Mouse (Mus musculus) intestine, embryonic 15.5 days (tissue): ENCODE measurements at regions not wholly inside any gene's neighbourhood (a gene's known extent, or its start where the extent isn't known, plus 50 kb on each side); places are given as distances from the start of the nearest gene placed in this dataset.
A peak's percentile ranks its signal among the peaks of the same experiment; 100 is the strongest.

Experiments used
- ATAC-seq: fragments of 200-750 bp; cut with Nextera tagmentation; 2 replicates; pipeline ENCODE4 v1.8.0; 2017; ENCODE audit warnings: moderate TSS enrichment, moderate library complexity
- H3K27ac ChIP-seq: fragments of 300-500 bp; sonication (generic); 2 replicates; pipeline ENCODE4 v1.5.1; 2015; ENCODE audit warnings: mild to moderate bottlenecking, inconsistent platforms
- H3K27me3 ChIP-seq: fragments of 300-500 bp; sonication (generic); replicated peaks from 2 replicates; pipeline ENCODE4 v1.6.1; 2015; ENCODE audit warnings: inconsistent platforms
- H3K36me3 ChIP-seq: fragments of 300-500 bp; sonication (generic); 2 replicates; pipeline ENCODE4 v1.6.1; 2015; ENCODE audit warnings: inconsistent platforms
- H3K4me1 ChIP-seq: fragments of 300-500 bp; sonication (generic); replicated peaks from 2 replicates; pipeline ENCODE4 v1.6.1; 2015; ENCODE audit warnings: inconsistent platforms
- H3K4me2 ChIP-seq: fragments of 300-500 bp; sonication (generic); replicated peaks from 2 replicates; pipeline ENCODE4 v1.6.1; 2015; ENCODE audit warnings: mild to moderate bottlenecking, inconsistent platforms
- H3K4me3 ChIP-seq: fragments of 300-500 bp; sonication (generic); replicated peaks from 2 replicates; pipeline ENCODE4 v1.5.1; 2015; ENCODE audit warnings: inconsistent platforms
- H3K9ac ChIP-seq: fragments of 300-500 bp; sonication (generic); 2 replicates; pipeline ENCODE4 v1.6.1; 2015; ENCODE audit warnings: inconsistent platforms
- H3K9me3 ChIP-seq: fragments of 300-500 bp; sonication (generic); 2 replicates; pipeline ENCODE4 v1.6.1; 2016; ENCODE audit warnings: inconsistent platforms
- WGBS: fragments of 180-500 bp; shearing (Covaris S2); methylation state at CpG from one replicate; pipeline ENCODE4 v1.1.7; 2015; 5-methylcytosine and 5-hydroxymethylcytosine counted together

DNA sequence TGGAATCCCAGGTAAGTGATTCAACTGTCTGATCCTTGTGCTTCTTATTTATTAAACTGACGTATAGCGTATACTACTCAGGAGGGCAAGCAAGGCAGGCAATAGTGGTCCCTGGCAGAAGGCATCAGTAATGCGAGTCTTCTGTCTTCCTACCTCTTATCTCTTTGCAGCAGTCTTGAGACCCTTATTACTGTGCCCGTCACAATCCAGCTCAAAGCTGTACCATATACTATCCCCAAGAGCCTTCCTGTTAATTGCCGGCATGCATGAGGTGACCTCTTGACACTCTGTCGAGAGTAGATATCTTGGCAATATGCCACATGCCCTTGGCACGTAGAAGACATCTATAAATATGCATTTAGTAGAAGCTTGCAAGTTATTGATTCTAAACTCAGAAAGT, 126.0 kb upstream of the Hs6st1 start:
- Histone ChIP-seq H3K4me2 (no peak overlapping the region), H3K4me1 (no peaks in the 10 kb centered on the region), H3K9me3 (no peaks in the 10 kb centered on the region), H3K27me3 (no peaks in the 10 kb centered on the region), H3K4me3 (no peak overlapping the region), H3K27ac (no peak overlapping the region), H3K36me3 (no peaks in the 10 kb centered on the region), H3K9ac (no peak overlapping the region)
- ATAC-seq = no peak
- 69% methylated on average over 7 of the region's 7 CpGs for WGBS

DNA sequence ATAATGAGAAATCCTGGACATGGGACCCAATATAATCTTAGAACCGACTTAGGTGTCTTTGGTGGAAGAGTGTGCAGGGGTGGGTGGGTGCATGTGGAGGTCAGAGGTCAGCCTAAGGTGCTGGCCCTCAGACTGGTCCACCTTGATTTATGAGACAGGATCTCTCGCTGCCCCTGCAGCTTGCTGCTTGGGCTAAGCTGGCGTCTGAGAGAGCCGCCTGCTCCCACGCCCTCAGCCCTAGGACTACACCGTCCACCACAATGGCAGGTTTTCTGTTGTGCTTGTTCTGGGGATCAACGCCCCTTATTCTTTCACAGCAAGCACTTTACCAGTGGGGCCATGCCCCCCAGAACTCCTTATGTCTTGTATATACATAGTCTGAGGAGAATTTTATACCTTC, 124.4 kb upstream of the Hs6st1 start:
- H3K9me3 ChIP-seq = no peaks in the 10 kb centered on the region
- H3K27me3 ChIP-seq = no peaks in the 10 kb centered on the region
- H3K36me3 ChIP-seq = no peaks in the 10 kb centered on the region
- no peak overlapping the region for H3K4me2 ChIP-seq
- H3K9ac ChIP-seq = no peak overlapping the region
- no peak overlapping the region for H3K27ac ChIP-seq
- WGBS = 50% methylated on average over 7 of the region's 7 CpGs
- no peak overlapping the region for H3K4me3 ChIP-seq
- ATAC-seq = 0 out of 2 replicates have a peak, but pooled peaks have one; percentile 40
- H3K4me1 ChIP-seq = no peaks in the 10 kb centered on the region

DNA sequence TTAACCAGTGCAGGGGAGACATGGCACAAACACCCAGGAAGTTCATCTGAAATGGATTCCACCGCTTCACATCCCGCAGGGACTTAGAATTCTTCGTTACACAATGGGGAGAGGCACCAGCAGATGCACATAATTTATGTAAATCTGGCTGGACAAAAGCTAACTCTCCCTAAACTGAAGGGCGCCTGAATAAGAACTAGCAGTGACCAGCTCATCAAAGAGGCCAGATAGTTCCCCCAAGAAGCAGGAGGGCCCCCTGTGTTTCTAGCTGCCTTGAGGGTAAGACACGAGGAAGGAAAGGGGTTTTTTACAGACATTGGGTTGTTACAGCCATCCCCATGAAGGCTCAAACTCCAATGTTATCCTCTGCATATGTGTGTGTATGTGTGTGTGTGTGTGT, 123.8 kb upstream of the Hs6st1 start:
- Histone ChIP-seq H3K27ac (no peak overlapping the region), H3K4me1 (no peaks in the 10 kb centered on the region), H3K4me2 (no peak overlapping the region), H3K27me3 (no peaks in the 10 kb centered on the region), H3K9me3 (no peaks in the 10 kb centered on the region), H3K4me3 (no peak overlapping the region), H3K36me3 (no peaks in the 10 kb centered on the region), H3K9ac (no peak overlapping the region)
- no peak for ATAC-seq
- 72% methylated on average over 5 of the region's 5 CpGs for WGBS

DNA sequence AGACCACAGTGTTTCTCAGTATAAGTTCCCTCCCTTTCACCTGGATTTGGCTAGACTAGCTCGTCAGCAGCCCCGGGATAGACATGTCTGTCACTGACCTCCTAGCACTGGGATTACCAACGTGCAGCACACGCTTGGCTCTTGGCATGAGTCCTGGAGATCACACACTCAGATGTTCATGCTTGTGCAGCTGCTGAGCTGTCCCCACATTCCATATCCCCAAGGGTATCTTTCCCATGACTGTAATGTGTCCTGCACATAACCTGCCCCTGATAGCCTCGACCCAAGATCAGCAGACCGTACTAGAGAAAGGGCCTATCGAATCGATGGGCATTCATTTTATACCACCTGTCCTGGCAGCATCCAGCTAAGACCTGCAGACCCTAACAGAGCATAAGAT, 123.4 kb upstream of the Hs6st1 start:
- H3K4me3 ChIP-seq = no peak overlapping the region
- ATAC-seq = no peak
- H3K9ac ChIP-seq = no peak overlapping the region
- H3K4me2 ChIP-seq = no peak overlapping the region
- H3K27me3 ChIP-seq = no peaks in the 10 kb centered on the region
- no peaks in the 10 kb centered on the region for H3K9me3 ChIP-seq
- WGBS = 82% methylated on average over 8 of the region's 8 CpGs
- H3K27ac ChIP-seq = no peak overlapping the region
- H3K36me3 ChIP-seq = no peaks in the 10 kb centered on the region
- H3K4me1 ChIP-seq = no peaks in the 10 kb centered on the region

DNA sequence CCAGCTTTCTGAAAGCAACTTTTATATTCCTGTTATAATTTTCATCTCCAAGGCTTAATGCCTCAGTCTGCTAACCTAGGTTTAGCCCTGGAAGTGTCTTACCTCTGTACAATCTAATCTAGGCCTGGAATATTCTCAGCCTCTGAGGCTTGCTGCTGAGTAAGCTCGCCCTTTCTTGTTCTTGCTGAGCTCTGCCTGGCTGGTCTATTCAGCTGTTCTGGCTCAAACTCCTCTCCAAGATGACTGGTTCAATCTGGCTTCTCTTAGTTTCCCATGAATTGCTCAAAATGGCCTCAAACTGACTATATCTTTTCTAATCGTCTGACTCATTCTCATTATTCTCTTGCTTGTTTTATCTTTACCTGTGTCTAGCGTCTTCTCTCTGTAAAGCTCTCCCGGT, 122.6 kb upstream of the Hs6st1 start:
- no peak overlapping the region for H3K9ac ChIP-seq
- 84% methylated on average over 4 of the region's 4 CpGs for WGBS
- no peak overlapping the region for H3K4me3 ChIP-seq
- H3K27ac ChIP-seq = no peak overlapping the region
- ATAC-seq = no peak
- H3K9me3 ChIP-seq = no peaks in the 10 kb centered on the region
- no peak overlapping the region for H3K4me2 ChIP-seq
- H3K27me3 ChIP-seq = no peaks in the 10 kb centered on the region
- no peaks in the 10 kb centered on the region for H3K36me3 ChIP-seq
- no peaks in the 10 kb centered on the region for H3K4me1 ChIP-seq

DNA sequence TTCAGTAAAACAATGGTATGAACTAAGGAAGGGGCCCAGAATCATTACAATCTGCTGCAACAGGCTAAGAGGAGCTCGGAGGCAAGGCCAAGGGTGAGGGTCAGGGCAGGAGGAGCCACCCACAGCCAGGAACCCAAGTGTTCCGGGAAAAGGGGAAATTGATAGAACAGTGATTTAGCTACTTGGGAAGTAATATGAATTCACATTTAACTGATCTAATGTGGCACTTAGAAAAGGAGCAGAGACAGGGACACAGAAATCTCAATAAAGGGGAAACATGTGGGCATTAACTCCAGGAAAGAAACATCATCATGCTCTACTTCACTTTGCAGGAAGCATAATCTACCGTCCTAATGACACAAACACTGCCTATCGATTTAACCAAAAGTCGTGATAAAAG, 120.1 kb upstream of the Hs6st1 start:
- no peak overlapping the region for H3K9ac ChIP-seq
- no peaks in the 10 kb centered on the region for H3K9me3 ChIP-seq
- H3K4me1 ChIP-seq = no peaks in the 10 kb centered on the region
- H3K27ac ChIP-seq = no peak overlapping the region
- no peaks in the 10 kb centered on the region for H3K27me3 ChIP-seq
- no peaks in the 10 kb centered on the region for H3K36me3 ChIP-seq
- H3K4me2 ChIP-seq = no peak overlapping the region
- ATAC-seq = no peak
- 68% methylated on average over 5 of the region's 5 CpGs for WGBS
- H3K4me3 ChIP-seq = no peak overlapping the region

DNA sequence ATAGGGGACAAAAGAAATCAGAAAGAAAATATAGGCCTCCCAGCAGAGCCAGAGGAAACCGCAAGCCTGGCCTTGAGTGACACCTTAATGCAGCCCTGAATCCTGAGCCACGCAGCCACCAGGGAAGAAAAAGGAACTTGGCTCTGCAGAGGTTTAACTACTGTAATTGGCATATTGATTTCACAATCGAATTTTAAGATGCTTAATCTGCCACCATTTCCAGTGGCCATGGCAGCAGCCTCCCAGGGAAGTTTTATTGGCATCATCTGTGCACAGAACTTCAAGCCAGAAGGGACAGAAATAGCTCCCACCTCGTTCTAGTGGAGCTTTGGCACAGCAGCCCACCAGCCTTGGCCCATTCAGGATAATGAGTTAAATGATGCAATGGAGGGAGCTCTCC, 117.1 kb upstream of the Hs6st1 start:
- ATAC-seq = no peak
- H3K27me3 ChIP-seq = no peaks in the 10 kb centered on the region
- no peak overlapping the region for H3K4me2 ChIP-seq
- H3K27ac ChIP-seq = no peak overlapping the region
- H3K4me3 ChIP-seq = no peak overlapping the region
- no peaks in the 10 kb centered on the region for H3K4me1 ChIP-seq
- 75% methylated on average over 4 of the region's 4 CpGs for WGBS
- no peak overlapping the region for H3K9ac ChIP-seq
- no peaks in the 10 kb centered on the region for H3K36me3 ChIP-seq
- H3K9me3 ChIP-seq = no peaks in the 10 kb centered on the region

DNA sequence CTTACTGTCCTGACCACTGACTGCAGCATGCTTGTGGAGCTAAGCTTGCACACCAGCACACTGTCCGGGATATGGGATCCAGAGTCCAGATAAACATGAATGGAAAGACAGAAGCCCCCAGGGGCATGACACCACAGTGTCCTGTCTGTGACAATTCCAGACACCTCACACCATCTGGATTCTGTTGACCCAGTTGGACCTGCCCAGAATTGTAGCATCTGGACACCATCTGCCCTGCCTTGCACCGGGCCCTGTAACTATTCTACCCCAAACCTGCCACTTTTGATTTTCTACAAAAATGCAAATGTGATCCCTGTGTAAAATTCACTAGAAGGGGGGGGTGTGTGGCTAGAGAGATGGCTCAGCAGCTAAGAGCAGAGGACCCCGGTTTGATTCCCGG, 114.5 kb upstream of the Hs6st1 start:
- ATAC-seq = no peak
- no peak overlapping the region for H3K9ac ChIP-seq
- H3K4me3 ChIP-seq = no peak overlapping the region
- WGBS = 85% methylated on average over 4 of the region's 4 CpGs
- H3K27ac ChIP-seq = no peak overlapping the region
- no peaks in the 10 kb centered on the region for H3K36me3 ChIP-seq
- no peak overlapping the region for H3K4me2 ChIP-seq
- H3K27me3 ChIP-seq = no peaks in the 10 kb centered on the region
- H3K4me1 ChIP-seq = no peaks in the 10 kb centered on the region
- H3K9me3 ChIP-seq = no peaks in the 10 kb centered on the region

DNA sequence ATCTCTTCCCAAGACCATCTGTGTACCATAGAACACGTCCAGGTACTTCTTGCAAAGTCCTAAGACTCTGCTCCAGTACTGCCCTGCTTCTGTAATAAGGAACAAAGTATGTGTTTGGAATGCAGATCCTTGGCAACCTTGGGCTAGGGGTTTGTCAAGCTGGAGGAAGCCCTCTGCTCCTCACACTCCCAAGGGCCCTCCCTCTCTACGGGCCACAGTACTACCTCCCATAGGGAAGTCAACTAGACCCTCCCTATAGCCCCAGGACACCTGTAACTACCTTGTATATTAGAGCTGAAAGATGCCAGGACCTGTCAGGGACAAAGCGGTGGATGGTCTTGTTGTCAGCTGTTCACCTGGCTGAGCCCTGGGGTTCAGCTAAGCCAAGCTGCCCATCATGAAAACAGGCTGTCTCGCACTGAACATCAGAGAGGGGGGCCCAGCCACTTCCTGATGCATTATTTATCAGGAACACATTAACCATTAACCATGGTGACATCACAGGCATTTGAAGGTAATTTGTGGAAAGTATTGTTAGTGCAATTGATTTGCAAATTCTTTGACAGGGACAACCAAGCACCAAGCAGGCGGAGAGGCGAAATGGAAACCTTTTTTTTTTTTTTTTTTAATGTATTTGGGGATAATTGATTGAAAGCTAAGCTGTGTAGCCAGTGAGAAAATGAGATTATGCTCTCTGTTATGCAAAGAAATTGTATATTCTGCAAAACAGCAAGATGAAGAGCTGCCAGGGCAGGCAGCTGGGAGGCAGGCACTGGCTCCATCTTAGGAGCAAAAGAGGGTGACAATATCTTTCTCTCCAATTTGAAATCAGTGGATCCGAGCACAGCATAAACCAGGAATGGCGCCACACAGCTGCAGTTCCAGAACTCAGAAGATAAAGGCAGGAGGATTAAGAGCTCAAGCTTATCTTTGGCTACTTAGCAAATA, 110.5 kb upstream of the Hs6st1 start:
- no peaks in the 10 kb centered on the region for H3K9me3 ChIP-seq
- WGBS = 78% methylated on average over 8 of the region's 8 CpGs
- no peaks in the 10 kb centered on the region for H3K36me3 ChIP-seq
- no peaks in the 10 kb centered on the region for H3K27me3 ChIP-seq
- H3K9ac ChIP-seq = no peak overlapping the region
- no peaks in the 10 kb centered on the region for H3K4me1 ChIP-seq
- H3K4me2 ChIP-seq = no peak overlapping the region
- no peak for ATAC-seq
- H3K4me3 ChIP-seq = no peak overlapping the region
- no peak overlapping the region for H3K27ac ChIP-seq

DNA sequence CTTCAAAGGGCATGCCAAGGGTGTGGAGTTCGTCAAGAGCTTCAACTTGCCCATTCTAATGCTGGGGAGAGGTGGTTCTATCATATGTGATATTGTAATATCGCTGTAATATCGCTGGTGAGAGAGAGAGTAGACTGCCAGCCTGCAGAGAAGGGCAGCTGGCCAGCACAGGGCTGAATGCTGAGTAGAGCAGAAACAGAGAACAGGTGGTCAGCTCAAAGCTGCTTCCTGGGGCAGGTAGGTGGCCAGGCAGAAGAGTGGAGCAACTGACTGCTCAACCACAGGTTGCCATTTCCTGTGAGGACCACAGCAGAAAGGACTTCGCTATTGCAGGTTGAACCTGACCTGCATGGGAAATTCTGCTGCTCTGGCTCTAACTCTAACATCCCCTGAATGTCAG, 108.5 kb upstream of the Hs6st1 start:
- no peak for ATAC-seq
- WGBS = 90% methylated on average over 4 of the region's 4 CpGs
- Histone ChIP-seq H3K36me3 (no peaks in the 10 kb centered on the region), H3K4me1 (no peaks in the 10 kb centered on the region), H3K4me3 (no peak overlapping the region), H3K27me3 (no peaks in the 10 kb centered on the region), H3K9me3 (no peaks in the 10 kb centered on the region), H3K4me2 (no peak overlapping the region), H3K9ac (no peak overlapping the region), H3K27ac (no peak overlapping the region)

DNA sequence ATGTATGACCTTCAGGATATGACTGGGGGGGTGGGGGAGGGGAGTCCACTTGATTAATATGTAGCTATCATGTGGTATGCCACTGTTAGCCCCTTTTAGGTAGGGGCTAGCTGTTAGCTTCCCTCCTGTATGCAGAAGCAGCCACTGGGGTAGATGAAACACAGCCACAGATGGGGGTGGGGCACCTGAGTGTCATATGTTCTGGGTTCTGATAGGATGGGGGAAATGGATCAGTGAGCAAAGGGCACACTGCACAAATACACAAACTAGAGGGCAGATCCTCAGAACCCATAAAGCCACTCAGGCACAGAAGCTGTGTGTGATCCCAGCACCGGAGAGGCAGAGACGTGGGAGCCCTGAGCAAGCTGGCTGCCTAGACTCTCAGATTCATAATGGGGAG, 107.4 kb upstream of the Hs6st1 start:
- no peaks in the 10 kb centered on the region for H3K36me3 ChIP-seq
- H3K27me3 ChIP-seq = no peaks in the 10 kb centered on the region
- no peak overlapping the region for H3K4me3 ChIP-seq
- H3K4me1 ChIP-seq = no peaks in the 10 kb centered on the region
- H3K27ac ChIP-seq = no peak overlapping the region
- 83% methylated on average over 2 of the region's 2 CpGs for WGBS
- peaks cover 3% of the 10 kb centered on the region; the same call in 1 of the 2 replicates for H3K9me3 ChIP-seq
- H3K9ac ChIP-seq = no peak overlapping the region
- no peak for ATAC-seq
- no peak overlapping the region for H3K4me2 ChIP-seq

DNA sequence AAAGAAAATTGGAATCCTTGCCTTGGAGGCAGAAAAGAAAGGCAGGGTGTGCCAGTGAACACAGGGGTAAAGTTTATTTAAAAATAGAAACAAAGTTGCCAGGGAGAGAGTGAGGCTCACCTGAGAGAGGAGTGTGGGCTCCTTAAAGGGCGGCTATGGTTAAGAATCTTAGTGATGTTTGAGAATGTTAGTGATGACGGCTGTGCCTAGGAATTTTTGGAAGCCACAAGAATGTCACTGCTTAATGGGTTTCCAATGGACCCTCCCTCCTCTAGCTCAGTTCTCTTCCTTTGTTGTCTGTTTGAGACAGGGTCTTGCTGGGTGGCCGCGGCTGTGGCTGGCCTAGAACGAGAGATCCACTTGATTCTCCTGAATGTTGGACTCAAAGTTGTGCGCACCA, 106.3 kb upstream of the Hs6st1 start:
- no peak for ATAC-seq

DNA sequence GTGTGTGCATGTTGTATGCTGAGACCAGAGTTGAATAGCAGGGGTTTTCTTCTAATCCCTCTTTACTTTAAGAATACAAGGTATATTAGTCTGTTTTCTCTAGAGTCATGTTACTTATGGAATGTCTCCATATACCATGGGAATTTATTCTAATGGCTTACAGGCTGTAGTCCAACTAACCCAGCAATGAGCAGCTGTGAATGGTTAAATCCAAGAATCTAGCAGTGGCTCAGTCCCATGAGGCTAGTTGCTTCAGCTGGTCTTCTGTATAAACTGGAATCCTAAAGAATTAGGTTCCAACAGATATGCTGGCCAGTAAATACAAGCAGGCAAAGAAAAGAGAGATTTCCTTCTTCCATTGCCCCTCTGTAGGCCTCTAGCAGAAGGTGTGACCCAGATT, 99.7 kb upstream of the Hs6st1 start:
- Histone ChIP-seq H3K27me3 (no peaks in the 10 kb centered on the region), H3K9ac (no peak overlapping the region), H3K27ac (no peak overlapping the region), H3K4me1 (0 out of 2 replicates have a peak, but pooled peaks cover under 1% of the 10 kb centered on the region), H3K9me3 (peaks cover 3% of the 10 kb centered on the region; the same call in 1 of the 2 replicates), H3K4me3 (no peak overlapping the region), H3K4me2 (no peak overlapping the region), H3K36me3 (no peaks in the 10 kb centered on the region)
- no peak for ATAC-seq

More for the DNA sequence above, 106.3 kb upstream of the Hs6st1 start:
- Histone ChIP-seq H3K36me3 (no peaks in the 10 kb centered on the region), H3K9ac (no peak overlapping the region), H3K27ac (no peak overlapping the region), H3K27me3 (no peaks in the 10 kb centered on the region), H3K4me1 (no peaks in the 10 kb centered on the region), H3K4me3 (no peak overlapping the region), H3K4me2 (no peak overlapping the region), H3K9me3 (peaks cover 3% of the 10 kb centered on the region; the same call in 1 of the 2 replicates)
- WGBS = 78% methylated on average over 6 of the region's 6 CpGs
